Mouse (Mus musculus) neural tube, embryonic 11.5 days (tissue): ENCODE results near the gene Snapin. TPM values are rescaled to one million over a fixed set of nuclear protein-coding genes. Genes with fewer than 3 reads are reported as not detected.
A peak's percentile ranks its signal among the peaks of the same experiment; 100 is the strongest.

Experiments
- ATAC-seq: fragments of 200-750 bp; cut with Nextera tagmentation; 2 replicates; pipeline ENCODE4 v1.8.0; 2017; ENCODE audit warnings: moderate number of reproducible peaks, mild to moderate bottlenecking, moderate TSS enrichment, moderate library complexity; ENCODE audit not compliant: insufficient read depth, low FRiP score, low TSS enrichment
- DNase-seq: peaks from one replicate; pipeline ENCODE4 v3.0.0-alpha.2; 2015; ENCODE audit warnings: low spot score
- H3K27ac ChIP-seq: fragments of 300-500 bp; sonication (generic); 2 replicates; pipeline ENCODE4 v1.5.1; 2014; ENCODE audit warnings: low read depth, mild to moderate bottlenecking, low read length
- H3K27me3 ChIP-seq: fragments of 300-500 bp; sonication (generic); 2 replicates; pipeline ENCODE4 v1.6.1; 2014; ENCODE audit warnings: mild to moderate bottlenecking, low read length, mixed read lengths; ENCODE audit not compliant: control insufficient read depth, insufficient read depth
- H3K36me3 ChIP-seq: fragments of 300-500 bp; sonication (generic); 2 replicates; pipeline ENCODE4 v1.6.1; 2014; ENCODE audit warnings: mild to moderate bottlenecking, low read length, moderate library complexity, mixed read lengths; ENCODE audit not compliant: control insufficient read depth, insufficient read depth
- H3K4me1 ChIP-seq: fragments of 300-500 bp; sonication (generic); 2 replicates; pipeline ENCODE4 v1.6.1; 2014; ENCODE audit warnings: low read length, mixed read lengths; ENCODE audit not compliant: control insufficient read depth, insufficient read depth
- H3K4me2 ChIP-seq: fragments of 300-500 bp; sonication (generic); 2 replicates; pipeline ENCODE4 v1.6.1; 2014; ENCODE audit warnings: low read depth, mild to moderate bottlenecking, moderate library complexity
- H3K4me3 ChIP-seq: fragments of 300-500 bp; sonication (generic); 2 replicates; pipeline ENCODE4 v1.5.1; 2014; ENCODE audit warnings: low read depth, low read length
- H3K9ac ChIP-seq: fragments of 300-500 bp; sonication (generic); 2 replicates; pipeline ENCODE4 v1.6.1; 2014; ENCODE audit warnings: mild to moderate bottlenecking, low read length
- H3K9me3 ChIP-seq: fragments of 300-500 bp; sonication (generic); 2 replicates; pipeline ENCODE4 v1.6.1; 2016; ENCODE audit warnings: low read length; ENCODE audit not compliant: control insufficient read depth
- WGBS: fragments of 180-500 bp; shearing (Covaris S2); extraction: QIAGEN DNeasy Blood & Tissue Kit; methylation state at CpG from one replicate; pipeline ENCODE4 v1.1.7; 2014; 5-methylcytosine and 5-hydroxymethylcytosine counted together
- polyA plus RNA-seq: library from polyadenylated mRNA; unstranded; fragments of >200 nt; fragmentation: Nextera tagmentation; extraction: Ambion mirVana; gene quantifications from 2 replicates; pipeline ENCODE4 v1.2.1, GENCODE M21; 2014

Gene Snapin
- polyA plus RNA-seq, 1 experiment from 2014 or later, result 77.3 TPM

- Histone ChIP-seq H3K4me2 (no peak overlapping the region), H3K27me3 (no peaks in the 10 kb centered on the region), H3K9ac (no peak overlapping the region), H3K36me3 (peaks cover 12% of the 10 kb centered on the region), H3K4me3 (no peak overlapping the region), H3K27ac (no peak overlapping the region), H3K4me1 (0 out of 2 replicates have a peak, but pooled peaks cover 3% of the 10 kb centered on the region), H3K9me3 (no peaks in the 10 kb centered on the region)
- DNase-seq (no peak), ATAC-seq (no peak)
- 58% methylated on average over 4 of the region's 4 CpGs for WGBS
These were observed 3.2 kb upstream of the Snapin start for GRCm38 (mm10) chr3:90493831-90494540.

GRCm38 (mm10) chr3:90491350-90491749 lies 517 bp upstream of the Snapin start:
- Histone ChIP-seq H3K9me3 (no peaks in the 10 kb centered on the region), H3K36me3 (peaks cover 12% of the 10 kb centered on the region), H3K9ac (no peak overlapping the region), H3K4me2 (no peak overlapping the region), H3K4me3 (no peak overlapping the region), H3K27me3 (no peaks in the 10 kb centered on the region), H3K27ac (no peak overlapping the region), H3K4me1 (0 out of 2 replicates have a peak, but pooled peaks cover 3% of the 10 kb centered on the region)
- ATAC-seq (no peak; the same call in 1 of the 2 replicates), DNase-seq (no peak)
- 40% methylated on average over 2 of the region's 2 CpGs for WGBS

GRCm38 (mm10) chr3:90488576-90488975 lies 2.3 kb downstream of the Snapin start:
- 89% methylated on average over 6 of the region's 6 CpGs for WGBS
- no peaks in the 10 kb centered on the region for H3K27me3 ChIP-seq

GRCm38 (mm10) chr3:90486998-90487397 lies 3.8 kb downstream of the Snapin start:
- no peak overlapping the region for H3K27ac ChIP-seq
- peaks cover 32% of the 10 kb centered on the region for H3K36me3 ChIP-seq
- no peak overlapping the region for H3K4me3 ChIP-seq
- DNase-seq (no peak), ATAC-seq (no peak)
- no peaks in the 10 kb centered on the region for H3K27me3 ChIP-seq
- WGBS, result 84% methylated on average over 5 of the region's 5 CpGs
- no peak overlapping the region for H3K4me2 ChIP-seq
- H3K4me1 ChIP-seq, result 0 out of 2 replicates have a peak, but pooled peaks cover 3% of the 10 kb centered on the region
- H3K9ac ChIP-seq, result no peak overlapping the region
- H3K9me3 ChIP-seq, result no peaks in the 10 kb centered on the region

More at GRCm38 (mm10) chr3:90488576-90488975, 2.3 kb downstream of the Snapin start:
- Histone ChIP-seq H3K4me2 (no peak overlapping the region), H3K36me3 (peaks cover 22% of the 10 kb centered on the region), H3K4me3 (no peak overlapping the region), H3K4me1 (0 out of 2 replicates have a peak, but pooled peaks cover 3% of the 10 kb centered on the region), H3K9me3 (no peaks in the 10 kb centered on the region), H3K27ac (no peak overlapping the region), H3K9ac (no peak overlapping the region)
- ATAC-seq (no peak), DNase-seq (no peak)

GRCm38 (mm10) chr3:90475831-90476611 lies 14.8 kb downstream of the Snapin start, which contains the start of gene Ilf2:
Gene Ilf2, plus strand, starts transcription at chr3:90476126.
- H3K27me3 ChIP-seq, result no peaks in the 10 kb centered on the region
- peaks cover 18% of the 10 kb centered on the region for H3K36me3 ChIP-seq
- H3K9me3 ChIP-seq, result no peaks in the 10 kb centered on the region
- H3K27ac ChIP-seq, result peak within 1 kb of the TSS; percentile 93
- DNase-seq (peak; percentile 97), ATAC-seq (peak; percentile 99)
- peak within 1 kb of the TSS; percentile 84 for H3K4me3 ChIP-seq
- H3K9ac ChIP-seq, result peak within 1 kb of the TSS; percentile 95
- WGBS, result under 1% methylated on average over 45 of the region's 45 CpGs
- peaks cover 4% of the 10 kb centered on the region for H3K4me1 ChIP-seq
- H3K4me2 ChIP-seq, result peak within 1 kb of the TSS; percentile 42

- ATAC-seq (peak; percentile 37), DNase-seq (no peak)
- Histone ChIP-seq H3K4me3 (peak overlapping the region; percentile 19), H3K27ac (no peak overlapping the region), H3K4me2 (peak overlapping the region; percentile 33), H3K27me3 (no peaks in the 10 kb centered on the region), H3K4me1 (peaks cover 4% of the 10 kb centered on the region), H3K36me3 (peaks cover 15% of the 10 kb centered on the region), H3K9ac (no peak overlapping the region), H3K9me3 (no peaks in the 10 kb centered on the region)
- WGBS, result 43% methylated on average over 15 of the region's 16 CpGs
These were observed 15.5 kb downstream of the Snapin start for GRCm38 (mm10) chr3:90475151-90475830.

GRCm38 (mm10) chr3:90472213-90472612 lies 18.6 kb downstream of the Snapin start:
- WGBS, result 38% methylated on average over 3 of the region's 3 CpGs
- no peaks in the 10 kb centered on the region for H3K36me3 ChIP-seq
- ATAC-seq (no peak), DNase-seq (no peak)
- no peak overlapping the region for H3K4me3 ChIP-seq
- no peaks in the 10 kb centered on the region for H3K9me3 ChIP-seq
- no peak overlapping the region for H3K9ac ChIP-seq
- peaks cover 3% of the 10 kb centered on the region for H3K4me1 ChIP-seq
- no peak overlapping the region for H3K4me2 ChIP-seq
- H3K27ac ChIP-seq, result no peak overlapping the region
- no peaks in the 10 kb centered on the region for H3K27me3 ChIP-seq

GRCm38 (mm10) chr3:90467618-90468300 lies 23.1 kb downstream of the Snapin start:
- ATAC-seq (no peak), DNase-seq (no peak)
- H3K9me3 ChIP-seq, result no peaks in the 10 kb centered on the region
- no peak overlapping the region for H3K9ac ChIP-seq
- H3K36me3 ChIP-seq, result no peaks in the 10 kb centered on the region
- H3K4me2 ChIP-seq, result no peak overlapping the region
- H3K27me3 ChIP-seq, result peaks cover 34% of the 10 kb centered on the region
- H3K27ac ChIP-seq, result no peak overlapping the region
- 0 out of 2 replicates have a peak, but pooled peaks cover 3% of the 10 kb centered on the region for H3K4me1 ChIP-seq
- no peak overlapping the region for H3K4me3 ChIP-seq
- 94% methylated on average over 10 of the region's 10 CpGs for WGBS
